Mouse (Mus musculus) lung, postnatal 0 days (tissue): ENCODE results near the gene Nup188.

Source experiments
- CTCF ChIP-seq: IDR thresholded peaks from 2 replicates; pipeline ENCODE4 v1.5.1; 2016; ENCODE audit warnings: antibody characterized with exemption, mild to moderate bottlenecking
- EP300 ChIP-seq: IDR thresholded peaks from 2 replicates; pipeline ENCODE4 v1.6.1; 2016; ENCODE audit warnings: antibody characterized with exemption, mild to moderate bottlenecking, control low read depth

DNA sequence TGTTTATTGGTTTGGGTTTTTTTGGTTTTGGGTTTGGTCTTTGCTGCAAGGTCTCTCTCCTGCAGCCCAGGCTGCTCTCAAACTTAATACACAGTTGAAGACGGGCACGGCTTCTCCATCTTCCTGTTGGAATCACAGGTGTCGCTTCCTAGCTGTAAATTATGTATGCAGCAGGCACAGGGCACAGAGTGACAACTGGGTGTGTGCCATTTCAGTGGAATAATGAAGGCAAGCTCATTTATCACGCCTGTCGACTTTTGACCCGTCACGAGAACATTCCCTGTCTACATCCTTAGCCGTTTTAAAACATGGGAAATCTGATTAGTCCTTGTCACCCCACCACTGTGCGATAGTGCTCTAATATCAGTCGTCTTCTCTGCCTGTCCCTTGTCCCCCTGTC lies 74.4 kb downstream of the Nup188 start:
- TF ChIP-seq EP300 (no peak), CTCF (no peak)
